Mouse (Mus musculus) urinary bladder, adult 18-20 months (tissue): ENCODE measurements around the gene Lmo1.

Experiments
- DNase-seq, 2 experiments: peaks; one replicate each; pipeline ENCODE4 v3.0.0; 2022; ENCODE audit warnings: low spot score in 2 of 2, mixed read lengths in 2 of 2

Lmo1 gene

DNA sequence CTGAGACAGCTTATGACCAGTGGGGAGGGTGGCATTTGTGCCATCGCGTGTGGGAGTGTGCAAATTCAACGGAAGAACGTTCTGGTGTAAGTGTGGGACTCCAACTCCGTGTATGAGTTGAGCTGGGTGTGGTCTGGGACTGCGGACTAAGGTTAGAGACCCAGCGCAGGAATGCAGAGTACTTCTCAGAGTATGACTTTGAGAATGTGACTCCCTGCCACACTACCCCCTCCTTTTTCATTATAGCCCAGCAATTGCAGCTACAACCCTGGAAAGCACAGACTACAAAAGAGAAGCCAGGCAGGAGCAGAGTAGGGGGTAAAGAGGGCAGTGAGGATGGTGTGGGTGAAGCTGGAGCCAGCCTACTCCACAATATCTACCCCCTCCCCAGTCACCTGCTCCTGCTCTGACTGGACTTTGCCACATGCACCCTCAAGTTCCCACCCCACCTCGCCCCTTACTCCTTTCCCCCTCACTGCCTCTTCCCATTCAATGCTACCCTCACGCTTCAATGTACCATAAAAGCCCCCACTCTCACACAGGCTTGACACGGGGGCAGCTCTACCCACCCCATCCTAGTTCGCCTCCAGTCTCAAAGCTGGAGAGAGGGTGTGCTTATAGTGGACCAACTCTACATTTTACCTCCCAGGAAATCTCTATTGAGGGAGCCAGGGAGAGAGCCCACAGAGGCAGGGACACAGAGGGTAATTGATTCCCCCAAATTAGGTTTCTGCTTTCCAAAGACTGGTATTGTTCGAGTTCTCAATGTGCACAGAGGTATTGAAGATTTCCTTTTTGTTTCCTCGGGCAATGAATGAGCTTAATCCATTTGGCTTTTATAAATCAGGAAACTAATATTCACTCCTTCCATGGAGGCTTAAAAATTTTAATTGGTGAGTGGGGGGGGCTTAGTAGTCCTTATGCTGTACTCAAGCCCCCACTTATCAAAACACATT is 941 bp upstream of the Lmo1 start:
- DNase-seq: no peak

DNA sequence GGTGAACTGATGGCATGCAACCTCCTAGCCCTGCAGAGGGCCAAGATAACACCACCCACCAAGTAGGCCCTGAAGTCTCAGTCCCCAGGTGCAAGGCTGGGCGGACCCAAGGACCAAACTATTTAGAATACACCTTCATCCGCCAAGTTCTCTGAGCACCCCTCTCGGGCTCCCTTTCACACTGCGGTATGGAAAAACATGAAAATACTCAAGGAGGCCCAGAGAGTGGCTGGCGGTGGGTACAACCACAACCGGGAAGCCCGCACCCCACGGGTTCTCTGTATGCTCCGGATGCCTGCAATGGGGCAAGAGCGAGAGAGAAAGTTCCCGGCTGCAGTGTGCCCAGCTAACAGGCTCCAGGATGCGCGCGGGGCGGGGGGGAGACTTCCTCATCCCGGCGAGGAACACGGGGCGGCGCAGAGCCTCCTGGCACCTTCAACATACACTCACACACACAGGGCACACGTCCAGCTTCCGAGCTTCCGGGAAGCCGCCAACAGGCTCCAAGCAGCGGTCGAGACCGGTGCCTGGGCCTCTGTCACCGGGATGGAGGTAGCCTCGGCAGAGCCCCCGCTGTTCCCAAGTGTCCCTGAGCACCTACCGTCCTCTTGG is 564 bp downstream of the Lmo1 start:
- peak; percentile 47 to 65 for DNase-seq

- no peak for DNase-seq
Measured at GRCm38 (mm10) chr7:109171874-109172273, 3.1 kb downstream of the Lmo1 start.

DNA sequence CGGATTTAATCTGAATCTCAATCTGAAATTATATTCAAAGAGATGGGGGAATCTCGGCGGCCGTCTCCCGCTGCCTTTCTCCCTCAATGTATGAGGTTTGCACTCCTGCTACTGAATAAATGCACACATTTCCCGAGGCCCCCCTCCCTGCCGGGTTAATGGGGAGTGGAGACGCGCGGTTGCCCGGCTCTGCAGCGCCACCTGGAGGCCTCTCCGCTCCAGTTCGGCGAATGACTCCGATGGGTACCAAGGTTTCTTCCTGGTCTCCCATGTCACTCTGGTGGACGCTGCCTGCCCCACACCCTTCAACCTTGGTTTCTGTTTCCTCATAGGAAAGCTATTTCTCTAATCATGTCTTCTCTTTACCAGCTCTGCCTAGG is 4.6 kb downstream of the Lmo1 start:
- DNase-seq: peak; percentile 75 to 88

DNA sequence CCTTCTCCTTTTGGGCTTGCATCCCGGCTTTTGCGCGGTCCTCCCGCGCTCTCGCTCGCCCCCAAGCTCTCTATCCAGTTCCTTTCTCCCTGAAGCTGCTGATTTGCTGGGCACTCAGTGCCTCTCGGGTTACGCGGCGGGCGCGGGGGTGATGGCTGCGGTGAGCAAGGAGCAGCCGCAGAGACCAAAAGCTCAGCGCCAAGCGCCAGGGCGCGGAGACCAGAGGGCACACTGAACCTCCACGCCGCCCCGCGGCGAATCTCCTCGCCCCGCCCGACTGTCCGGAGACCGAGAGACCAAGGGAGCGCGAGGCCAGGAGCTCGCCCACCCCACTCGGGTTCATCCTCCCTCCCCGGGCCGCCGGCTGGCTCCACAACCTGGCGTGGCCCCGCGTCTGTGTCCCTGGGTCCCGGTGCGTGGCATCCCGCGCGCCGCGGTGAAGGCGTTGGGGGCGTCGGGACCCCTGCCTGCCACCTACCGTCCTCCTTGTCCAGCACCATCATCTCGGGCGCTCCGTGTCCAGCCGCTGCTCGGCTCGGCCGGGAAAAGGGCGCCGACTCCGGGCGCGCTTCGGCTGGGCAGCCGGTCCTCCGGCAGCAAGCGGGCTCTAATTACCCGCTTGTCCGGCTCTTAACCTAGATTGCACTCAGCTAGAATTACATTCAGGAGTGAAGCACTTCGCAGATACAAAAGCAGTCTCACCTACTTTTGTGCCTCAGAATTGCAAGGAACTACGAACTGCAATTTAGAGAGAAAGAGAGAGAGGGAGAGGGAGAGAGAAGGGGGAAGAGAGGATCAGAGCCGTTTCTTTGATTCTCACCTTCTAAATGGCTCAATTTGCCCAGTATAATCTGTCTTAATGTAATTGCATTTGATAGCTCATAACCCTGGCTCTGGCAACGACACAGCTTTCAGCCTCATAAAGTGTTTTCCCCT is 5.2 kb downstream of the Lmo1 start:
- no peak for DNase-seq

DNA sequence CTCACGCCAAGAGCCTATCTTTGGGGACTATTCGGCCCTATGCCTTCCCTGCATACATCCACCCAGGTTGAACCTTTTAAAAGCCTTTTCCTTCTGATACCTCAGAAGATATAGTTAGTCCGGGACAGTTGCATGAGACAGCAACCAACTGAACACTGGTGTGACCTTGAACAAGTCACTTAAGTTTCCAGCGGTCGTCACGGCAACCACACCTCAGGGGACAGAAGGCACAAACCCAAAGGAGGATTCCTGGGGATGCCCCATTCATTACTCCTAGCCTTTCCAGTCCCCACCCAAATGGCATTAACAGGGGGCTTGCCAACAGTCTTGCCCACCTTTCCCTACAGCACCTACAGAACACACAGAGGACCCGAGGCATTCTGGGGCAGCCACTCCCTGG is 6.3 kb downstream of the Lmo1 start:
- no peak for DNase-seq

- no peak for DNase-seq
Measured at GRCm38 (mm10) chr7:109165931-109166585, 8.9 kb downstream of the Lmo1 start.

- DNase-seq: no peak
Measured at GRCm38 (mm10) chr7:109154331-109154730, 20.7 kb downstream of the Lmo1 start.

DNA sequence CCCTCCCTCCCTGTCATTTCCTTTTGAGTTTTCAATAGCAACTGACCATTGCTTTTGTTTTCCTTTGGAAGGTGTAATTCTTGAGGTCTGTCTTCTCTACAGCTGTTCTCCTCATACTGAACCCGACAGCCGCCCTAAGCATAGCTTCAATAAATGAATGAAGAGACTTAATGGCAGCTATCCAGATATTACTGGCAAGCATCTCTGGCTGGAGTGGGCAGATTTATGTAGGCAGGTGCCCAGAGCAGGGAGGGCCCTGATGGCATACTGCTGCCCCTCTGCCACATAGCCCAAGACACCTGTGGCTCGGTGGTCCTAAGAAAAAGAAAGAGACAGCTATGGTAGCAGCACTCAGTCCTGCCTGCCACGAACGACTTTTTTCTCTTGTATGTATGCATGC is 21.5 kb downstream of the Lmo1 start:
- no peak for DNase-seq

DNA sequence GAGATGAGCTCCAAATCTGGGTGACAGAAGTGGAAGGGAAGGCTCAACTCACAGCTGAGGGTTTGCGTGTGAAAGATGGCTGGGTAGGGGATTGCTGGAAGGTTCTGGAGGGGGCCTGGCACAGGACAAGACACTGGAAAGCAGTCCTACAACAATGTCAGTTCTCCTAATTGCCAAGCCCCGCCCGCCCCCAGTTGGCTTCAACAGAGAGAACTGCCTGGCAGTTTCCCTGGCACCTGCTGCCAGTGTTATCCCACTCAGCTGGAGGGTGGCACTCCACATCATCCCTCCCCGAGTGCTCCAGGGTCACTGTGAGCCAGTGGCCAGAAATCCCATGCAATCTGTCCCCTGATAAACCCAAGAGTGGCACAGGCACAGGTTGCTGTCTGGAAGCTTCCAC is 23.9 kb downstream of the Lmo1 start:
- no peak for DNase-seq

GRCm38 (mm10) chr7:109145211-109145610 is 29.8 kb downstream of the Lmo1 start:
- no peak for DNase-seq

DNA sequence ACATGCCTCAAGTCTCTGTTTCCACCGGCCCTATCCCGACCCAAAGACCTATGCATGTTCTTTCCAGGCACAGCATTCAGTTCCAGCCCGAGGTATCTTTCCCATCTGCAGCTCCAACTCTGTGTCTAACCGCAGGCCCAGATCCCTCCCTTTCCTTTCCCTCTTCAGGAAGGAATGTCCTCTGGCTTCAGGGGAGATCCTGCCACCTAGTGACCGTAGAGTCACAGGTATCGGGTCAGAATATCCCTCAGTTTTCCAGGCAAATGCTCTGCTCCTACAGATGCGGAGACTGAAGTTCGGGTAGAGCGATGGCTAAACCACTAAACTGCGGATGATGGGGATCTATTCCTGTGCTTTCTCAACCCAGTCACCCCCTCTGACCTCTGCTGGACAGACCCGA is 30.3 kb downstream of the Lmo1 start:
- no peak for DNase-seq

- no peak for DNase-seq
Measured at GRCm38 (mm10) chr7:109142564-109142963, 32.4 kb downstream of the Lmo1 start.

DNA sequence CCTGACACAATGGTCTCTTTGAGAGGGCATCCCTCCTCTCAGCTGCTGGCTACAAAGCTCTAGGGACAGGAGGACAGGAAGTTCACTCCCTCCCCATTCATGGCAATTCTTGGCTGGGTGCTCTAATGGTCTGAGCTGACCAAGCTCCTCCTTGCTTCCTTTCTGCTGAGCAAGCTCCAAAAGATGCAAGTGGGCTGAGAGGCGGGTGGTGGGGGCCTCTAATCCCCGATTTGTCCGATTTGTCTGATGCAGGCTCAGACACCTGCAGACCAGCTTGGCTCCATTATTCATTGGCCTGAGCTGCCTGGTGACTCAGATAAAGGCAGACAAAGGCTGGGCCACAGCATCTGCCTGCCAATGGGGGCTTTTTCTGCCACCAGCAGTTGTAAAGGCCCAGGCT is 33.3 kb downstream of the Lmo1 start:
- no peak for DNase-seq

- no peak for DNase-seq
Measured at GRCm38 (mm10) chr7:109141054-109141453, 34.0 kb downstream of the Lmo1 start.

DNA sequence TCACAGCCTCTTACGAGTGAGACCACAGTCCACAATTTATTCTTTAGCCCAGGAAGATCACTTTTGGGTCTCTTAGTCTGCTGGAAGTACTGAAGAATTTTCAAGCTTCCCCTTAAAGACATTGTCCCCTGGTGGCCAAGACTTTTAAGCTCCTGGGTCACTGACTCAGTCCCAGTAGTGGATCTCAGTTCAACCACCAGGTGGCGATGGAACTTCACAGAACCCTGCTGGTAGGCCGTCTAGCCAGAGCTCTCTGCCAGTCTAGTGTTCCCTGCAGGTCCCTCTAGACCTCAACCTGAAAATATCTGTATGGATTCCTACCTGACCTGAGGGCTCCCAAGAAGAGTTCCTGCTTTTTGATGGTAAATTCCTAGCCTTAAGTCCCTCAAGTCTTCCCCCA is 35.6 kb downstream of the Lmo1 start:
- DNase-seq: peak; percentile 67 to 77

GRCm38 (mm10) chr7:109137441-109137840 is 37.6 kb downstream of the Lmo1 start:
- no peak for DNase-seq

GRCm38 (mm10) chr7:109131565-109131964 is 43.4 kb downstream of the Lmo1 start:
- DNase-seq: no peak

GRCm38 (mm10) chr7:109129946-109130686 is 44.9 kb downstream of the Lmo1 start:
- DNase-seq: no peak

- no peak for DNase-seq
Measured at GRCm38 (mm10) chr7:109129442-109129841, 45.6 kb downstream of the Lmo1 start.

DNA sequence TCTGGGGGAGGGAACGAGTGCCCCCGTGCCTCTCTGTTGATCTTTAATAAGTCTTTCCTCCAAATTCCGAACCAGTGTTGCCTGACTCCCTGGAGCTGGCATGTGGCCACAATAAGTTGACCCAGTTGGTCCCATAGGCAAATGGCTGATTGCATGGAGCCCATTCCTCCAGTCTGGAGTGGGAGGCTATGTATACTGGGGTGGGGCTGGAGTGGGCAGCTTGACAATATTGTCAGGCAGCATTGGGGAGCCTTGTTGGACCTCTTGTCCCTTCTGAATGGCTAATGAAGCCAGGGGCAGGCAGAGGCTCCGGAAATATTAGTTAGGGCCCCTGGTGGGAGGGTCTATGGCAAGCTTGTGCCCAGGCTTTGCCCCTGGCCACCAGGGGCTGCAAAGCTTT is 59.1 kb downstream of the Lmo1 start:
- DNase-seq: no peak
